Mouse (Mus musculus) testis, adult 2 months (tissue): ENCODE data around the gene Map3k12. TPM values are rescaled to one million over a fixed set of nuclear protein-coding genes. Genes with fewer than 3 reads are reported as not detected.

ENCODE experiments used
- H3K27ac ChIP-seq: fragments of 200-500 bp; 2 replicates; pipeline ENCODE4 v1.5.1; 2012; ENCODE audit warnings: low read depth, low read length; ENCODE audit not compliant: control insufficient read depth, insufficient read depth
- H3K27me3 ChIP-seq: fragments of 200-500 bp; 2 replicates; pipeline ENCODE4 v1.6.1; 2012; ENCODE audit warnings: mild to moderate bottlenecking, low read length, moderate library complexity; ENCODE audit not compliant: control insufficient read depth, insufficient read depth
- H3K36me3 ChIP-seq: fragments of 200-500 bp; 2 replicates; pipeline ENCODE4 v1.6.1; 2012; ENCODE audit warnings: mild to moderate bottlenecking, low read length; ENCODE audit not compliant: control insufficient read depth, insufficient read depth
- H3K4me1 ChIP-seq: fragments of 200-500 bp; 2 replicates; pipeline ENCODE4 v1.6.1; 2012; ENCODE audit warnings: low read length; ENCODE audit not compliant: control insufficient read depth, insufficient read depth
- H3K4me3 ChIP-seq: fragments of 200-500 bp; 2 replicates; pipeline ENCODE4 v1.5.1; 2012; ENCODE audit warnings: low read depth, mild to moderate bottlenecking, low read length, moderate library complexity, mixed read lengths; ENCODE audit not compliant: control insufficient read depth
- CTCF ChIP-seq: fragments of 200-500 bp; IDR thresholded peaks from 2 replicates; pipeline ENCODE4 v1.5.1; 2012; ENCODE audit warnings: low read depth, mild to moderate bottlenecking, inconsistent platforms, low read length, moderate library complexity; ENCODE audit not compliant: control insufficient read depth, insufficient read depth, insufficient replicate concordance
- POLR2A ChIP-seq: fragments of 200-500 bp; IDR thresholded peaks from 2 replicates; pipeline ENCODE4 v1.6.1; 2012; ENCODE audit warnings: low read depth, mild to moderate bottlenecking, inconsistent platforms, low read length, moderate library complexity; ENCODE audit not compliant: control insufficient read depth
- polyA plus RNA-seq: library from polyadenylated mRNA; depleted of rRNA; stranded (reverse); fragments of >200 nt; gene quantifications from 2 replicates; pipeline ENCODE4 v1.2.3, GENCODE M21; 2012

Map3k12 gene
- polyA plus RNA-seq, 1 experiment: 7.0 TPM

GRCm38 (mm10) chr15:102468675-102469370, 48.0 kb downstream of the Map3k12 start:
- TF ChIP-seq CTCF: no peak
- TF ChIP-seq POLR2A: no peak
- H3K4me3 ChIP-seq: no peak overlapping the region
- peaks cover 2% of the 10 kb centered on the region; the same call in 1 of the 2 replicates for H3K36me3 ChIP-seq
- H3K27me3 ChIP-seq: no peaks in the 10 kb centered on the region
- H3K27ac ChIP-seq: no peak overlapping the region
- no peaks in the 10 kb centered on the region for H3K4me1 ChIP-seq

GRCm38 (mm10) chr15:102463666-102464065, 53.2 kb downstream of the Map3k12 start:
- no peaks in the 10 kb centered on the region for H3K27me3 ChIP-seq
- TF ChIP-seq POLR2A (no peak), CTCF (no peak)
- H3K4me1 ChIP-seq: peaks cover 5% of the 10 kb centered on the region
- no peak overlapping the region for H3K27ac ChIP-seq
- H3K36me3 ChIP-seq: no peaks in the 10 kb centered on the region
- no peak overlapping the region for H3K4me3 ChIP-seq

- no peak overlapping the region for H3K27ac ChIP-seq
- H3K27me3 ChIP-seq: no peaks in the 10 kb centered on the region
- H3K4me3 ChIP-seq: no peak overlapping the region
- no peak for TF ChIP-seq POLR2A
- no peak for TF ChIP-seq CTCF
- H3K36me3 ChIP-seq: no peaks in the 10 kb centered on the region
- H3K4me1 ChIP-seq: peaks cover 5% of the 10 kb centered on the region
Measured at GRCm38 (mm10) chr15:102461430-102462075, 55.3 kb downstream of the Map3k12 start.

GRCm38 (mm10) chr15:102460971-102461370, 55.9 kb downstream of the Map3k12 start:
- Histone ChIP-seq H3K4me1 (peaks cover 7% of the 10 kb centered on the region), H3K27ac (no peak overlapping the region), H3K36me3 (no peaks in the 10 kb centered on the region), H3K27me3 (no peaks in the 10 kb centered on the region), H3K4me3 (peak overlapping the region; percentile 31; the same call in 1 of the 2 replicates)
- TF ChIP-seq POLR2A: no peak
- no peak for TF ChIP-seq CTCF

GRCm38 (mm10) chr15:102460409-102460808, 56.5 kb downstream of the Map3k12 start:
- Histone ChIP-seq H3K27ac (no peak overlapping the region), H3K4me3 (peak overlapping the region; percentile 31)

GRCm38 (mm10) chr15:102459847-102460246, 57.0 kb downstream of the Map3k12 start:
- no peak overlapping the region for H3K27ac ChIP-seq
- no peaks in the 10 kb centered on the region for H3K36me3 ChIP-seq
- H3K27me3 ChIP-seq: no peaks in the 10 kb centered on the region
- H3K4me1 ChIP-seq: peaks cover 10% of the 10 kb centered on the region
- H3K4me3 ChIP-seq: peak overlapping the region; percentile 28
- TF ChIP-seq CTCF (no peak), POLR2A (no peak)

More at GRCm38 (mm10) chr15:102460409-102460808, 56.5 kb downstream of the Map3k12 start:
- Histone ChIP-seq H3K27me3 (no peaks in the 10 kb centered on the region), H3K4me1 (peaks cover 10% of the 10 kb centered on the region), H3K36me3 (no peaks in the 10 kb centered on the region)
- TF ChIP-seq POLR2A (no peak), CTCF (no peak)

- Histone ChIP-seq H3K36me3 (no peaks in the 10 kb centered on the region), H3K4me3 (no peak overlapping the region; the same call in none of the 2 replicates), H3K4me1 (peaks cover 10% of the 10 kb centered on the region), H3K27me3 (no peaks in the 10 kb centered on the region), H3K27ac (no peak overlapping the region)
- TF ChIP-seq CTCF (no peak), POLR2A (no peak)
Measured at GRCm38 (mm10) chr15:102459381-102459780, 57.5 kb downstream of the Map3k12 start.
